Mouse (Mus musculus) lung, embryonic 16.5 days (tissue): ENCODE data around the gene Galnt9. TPM values are rescaled to one million over a fixed set of nuclear protein-coding genes. Genes with fewer than 3 reads are reported as not detected.

Source experiments
- ATAC-seq: fragments of 200-750 bp; cut with Nextera tagmentation; 2 replicates; pipeline ENCODE4 v1.8.0; 2017; ENCODE audit warnings: low read depth, mild to moderate bottlenecking, moderate library complexity
- H3K27ac ChIP-seq: fragments of 300-500 bp; sonication (generic); 2 replicates; pipeline ENCODE4 v1.5.1; 2014; ENCODE audit warnings: mild to moderate bottlenecking, control low read depth, low read length
- H3K27me3 ChIP-seq: fragments of 300-500 bp; sonication (generic); 2 replicates; pipeline ENCODE4 v1.6.1; 2014; ENCODE audit warnings: low read depth, low read length, mixed read lengths; ENCODE audit not compliant: control insufficient read depth, insufficient read depth
- H3K36me3 ChIP-seq: fragments of 300-500 bp; sonication (generic); 2 replicates; pipeline ENCODE4 v1.6.1; 2014; ENCODE audit warnings: low read length; ENCODE audit not compliant: control insufficient read depth, insufficient read depth
- H3K4me1 ChIP-seq: fragments of 300-500 bp; sonication (generic); replicated peaks from 2 replicates; pipeline ENCODE4 v1.6.1; 2014; ENCODE audit warnings: low read length, mixed read lengths; ENCODE audit not compliant: control insufficient read depth, insufficient read depth
- H3K4me2 ChIP-seq: fragments of 300-500 bp; sonication (generic); 2 replicates; pipeline ENCODE4 v1.6.1; 2014; ENCODE audit warnings: low read depth, low read length, control low read depth
- H3K4me3 ChIP-seq: fragments of 300-500 bp; sonication (generic); 2 replicates; pipeline ENCODE4 v1.5.1; 2014; ENCODE audit warnings: mild to moderate bottlenecking, low read length, control low read depth
- H3K9ac ChIP-seq: fragments of 300-500 bp; sonication (generic); 2 replicates; pipeline ENCODE4 v1.6.1; 2014; ENCODE audit warnings: low read length, control low read depth
- H3K9me3 ChIP-seq: fragments of 300-500 bp; sonication (generic); 2 replicates; pipeline ENCODE4 v1.6.1; 2016; ENCODE audit warnings: low read length; ENCODE audit not compliant: control insufficient read depth
- WGBS: fragments of 180-500 bp; shearing (Covaris S2); extraction: QIAGEN DNeasy Blood & Tissue Kit; methylation state at CpG from one replicate; pipeline ENCODE4 v1.1.7; 2014; 5-methylcytosine and 5-hydroxymethylcytosine counted together
- polyA plus RNA-seq: library from polyadenylated mRNA; unstranded; fragments of >200 nt; fragmentation: Nextera tagmentation; extraction: Ambion mirVana; gene quantifications from 2 replicates; pipeline ENCODE4 v1.2.1, GENCODE M21; 2015

Gene Galnt9
- 0.26 TPM in 2 replicates for polyA plus RNA-seq

- ATAC-seq: peak; percentile 87
- WGBS: under 1% methylated on average over 53 of the region's 82 CpGs
- peaks cover 37% of the 10 kb centered on the region for H3K27me3 ChIP-seq
Measured at GRCm38 (mm10) chr5:110543951-110544690, at the start of gene Galnt9. TSS of gene Galnt9 (plus strand) at chr5:110544355.

DNA sequence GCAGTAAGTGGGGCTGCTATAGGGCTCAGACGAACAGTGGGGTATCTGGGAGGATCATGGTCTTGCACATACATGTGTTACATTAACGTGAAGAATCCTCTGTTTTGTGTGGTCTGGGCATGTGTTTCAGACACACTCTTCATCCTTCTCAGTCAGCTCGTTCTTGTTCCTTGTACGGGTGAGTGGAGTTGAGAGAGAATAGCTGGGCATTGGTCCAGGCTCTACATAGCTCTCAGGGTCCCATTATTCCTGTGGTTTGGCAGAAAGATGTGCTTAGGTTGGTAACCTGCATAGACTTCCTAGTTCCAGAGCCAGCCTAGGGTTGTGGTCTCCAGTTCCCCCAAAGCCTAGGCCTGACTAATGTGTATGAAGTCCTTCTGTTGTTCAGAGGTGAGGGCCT, 49.8 kb upstream of the Galnt9 start:
- H3K9me3 ChIP-seq: no peaks in the 10 kb centered on the region
- no peak for ATAC-seq
- H3K4me2 ChIP-seq: no peak overlapping the region
- no peak overlapping the region for H3K4me3 ChIP-seq
- H3K27ac ChIP-seq: no peak overlapping the region
- no peaks in the 10 kb centered on the region for H3K27me3 ChIP-seq
- H3K4me1 ChIP-seq: no peaks in the 10 kb centered on the region
- H3K36me3 ChIP-seq: no peaks in the 10 kb centered on the region
- H3K9ac ChIP-seq: no peak overlapping the region
- WGBS: 37% methylated on average over 4 of the region's 4 CpGs

More at GRCm38 (mm10) chr5:110543951-110544690, at the start of gene Galnt9:
- H3K9me3 ChIP-seq: no peaks in the 10 kb centered on the region
- H3K9ac ChIP-seq: no peak within 1 kb of the TSS
- H3K36me3 ChIP-seq: no peaks in the 10 kb centered on the region
- no peak within 1 kb of the TSS for H3K27ac ChIP-seq
- H3K4me1 ChIP-seq: 0 out of 2 replicates have a peak, but pooled peaks cover 3% of the 10 kb centered on the region
- peak within 1 kb of the TSS; percentile 53 for H3K4me2 ChIP-seq
- H3K4me3 ChIP-seq: peak within 1 kb of the TSS; percentile 31

- Histone ChIP-seq H3K4me2 (no peak overlapping the region), H3K4me1 (no peaks in the 10 kb centered on the region), H3K36me3 (no peaks in the 10 kb centered on the region), H3K27ac (no peak overlapping the region), H3K27me3 (no peaks in the 10 kb centered on the region), H3K9me3 (no peaks in the 10 kb centered on the region), H3K9ac (no peak overlapping the region), H3K4me3 (no peak overlapping the region)
- 91% methylated on average over 6 of the region's 6 CpGs for WGBS
- ATAC-seq: no peak
Measured at GRCm38 (mm10) chr5:110495051-110495450, 49.1 kb upstream of the Galnt9 start.

DNA sequence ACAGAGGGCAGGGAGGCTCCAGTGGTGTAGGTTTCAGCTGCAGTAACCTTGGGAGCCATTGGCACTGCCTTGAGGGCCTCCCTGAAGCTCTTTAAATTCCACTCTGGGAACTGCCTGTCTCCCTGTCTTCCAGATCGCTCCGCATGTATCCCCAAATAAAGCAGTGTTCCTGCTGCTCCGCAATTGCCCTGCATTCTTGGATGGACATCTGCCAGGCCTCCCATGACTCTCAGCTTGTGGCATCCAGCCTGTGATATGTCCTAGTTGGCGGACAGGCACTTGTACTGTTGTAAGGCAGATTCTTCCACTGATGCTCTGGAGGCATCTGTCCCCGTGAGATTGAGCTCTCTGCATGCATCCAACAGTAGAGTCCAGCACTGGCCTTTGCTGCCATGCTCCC, 46.6 kb upstream of the Galnt9 start:
- Histone ChIP-seq H3K36me3 (no peaks in the 10 kb centered on the region), H3K27ac (no peak overlapping the region), H3K4me1 (no peaks in the 10 kb centered on the region), H3K4me3 (no peak overlapping the region), H3K9ac (no peak overlapping the region), H3K9me3 (no peaks in the 10 kb centered on the region), H3K4me2 (no peak overlapping the region), H3K27me3 (no peaks in the 10 kb centered on the region)
- ATAC-seq: no peak
- 81% methylated on average over 5 of the region's 5 CpGs for WGBS

DNA sequence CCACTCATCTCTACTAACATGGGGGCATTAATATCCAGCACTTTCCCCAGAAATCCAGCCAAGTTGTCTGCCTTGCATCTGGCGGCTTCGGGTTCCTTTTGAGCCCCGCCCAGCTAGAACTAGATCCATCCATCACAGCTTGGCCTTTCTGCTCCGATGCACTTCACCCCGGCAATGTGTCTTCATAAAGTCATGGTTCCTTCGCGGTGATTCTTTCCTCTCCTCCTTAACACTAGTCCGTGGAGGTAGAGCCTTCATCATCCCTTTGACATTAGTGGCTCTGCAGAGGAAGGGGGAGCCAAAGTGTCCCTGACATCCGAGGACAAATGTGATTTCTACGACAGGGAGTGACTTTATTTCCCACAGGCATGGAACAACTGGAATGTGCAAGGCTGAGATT, 46.1 kb upstream of the Galnt9 start:
- H3K27ac ChIP-seq: no peak overlapping the region
- 32% methylated on average over 10 of the region's 10 CpGs for WGBS
- no peaks in the 10 kb centered on the region for H3K9me3 ChIP-seq

GRCm38 (mm10) chr5:110500233-110500632, 43.9 kb upstream of the Galnt9 start:
- Histone ChIP-seq H3K9ac (no peak overlapping the region), H3K9me3 (no peaks in the 10 kb centered on the region), H3K4me2 (no peak overlapping the region), H3K4me1 (no peaks in the 10 kb centered on the region), H3K36me3 (no peaks in the 10 kb centered on the region), H3K27ac (no peak overlapping the region), H3K4me3 (no peak overlapping the region), H3K27me3 (no peaks in the 10 kb centered on the region)
- ATAC-seq: no peak
- WGBS: 23% methylated on average over 4 of the region's 4 CpGs

More for the DNA sequence above, 46.1 kb upstream of the Galnt9 start:
- H3K36me3 ChIP-seq: no peaks in the 10 kb centered on the region
- H3K9ac ChIP-seq: no peak overlapping the region
- H3K27me3 ChIP-seq: no peaks in the 10 kb centered on the region
- no peak overlapping the region for H3K4me3 ChIP-seq
- H3K4me1 ChIP-seq: no peaks in the 10 kb centered on the region
- H3K4me2 ChIP-seq: no peak overlapping the region
- no peak for ATAC-seq

DNA sequence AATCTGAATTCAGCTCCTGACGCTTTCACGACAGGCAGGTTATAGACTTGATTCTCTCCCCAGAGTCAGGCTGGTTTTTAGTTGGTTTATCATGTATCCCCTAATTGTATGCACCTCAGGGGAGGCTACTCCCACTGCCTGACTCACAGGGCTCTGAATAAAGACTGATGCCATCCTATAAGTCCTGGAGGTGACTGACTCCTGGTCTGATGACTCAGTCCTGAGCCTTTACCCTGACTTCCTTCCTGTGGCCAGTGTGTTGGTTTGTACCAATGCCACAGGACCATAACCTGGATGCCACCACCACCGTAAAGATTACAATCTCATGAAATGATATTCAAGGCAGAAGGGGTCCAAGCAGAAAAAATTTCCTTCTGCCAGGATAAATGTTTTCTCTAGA, 40.8 kb upstream of the Galnt9 start:
- no peak overlapping the region for H3K27ac ChIP-seq
- ATAC-seq: no peak
- 87% methylated on average over 3 of the region's 3 CpGs for WGBS

GRCm38 (mm10) chr5:110505611-110506294, 38.4 kb upstream of the Galnt9 start:
- no peak overlapping the region for H3K9ac ChIP-seq
- H3K36me3 ChIP-seq: no peaks in the 10 kb centered on the region
- H3K27me3 ChIP-seq: no peaks in the 10 kb centered on the region
- ATAC-seq: no peak
- WGBS: 50% methylated on average over 10 of the region's 10 CpGs
- no peak overlapping the region for H3K4me2 ChIP-seq
- H3K9me3 ChIP-seq: no peaks in the 10 kb centered on the region
- H3K4me3 ChIP-seq: no peak overlapping the region
- no peaks in the 10 kb centered on the region for H3K4me1 ChIP-seq
- H3K27ac ChIP-seq: no peak overlapping the region

More for the DNA sequence above, 40.8 kb upstream of the Galnt9 start:
- no peaks in the 10 kb centered on the region for H3K27me3 ChIP-seq
- no peak overlapping the region for H3K4me2 ChIP-seq
- no peaks in the 10 kb centered on the region for H3K4me1 ChIP-seq
- H3K9me3 ChIP-seq: no peaks in the 10 kb centered on the region
- H3K36me3 ChIP-seq: no peaks in the 10 kb centered on the region
- H3K4me3 ChIP-seq: no peak overlapping the region
- H3K9ac ChIP-seq: no peak overlapping the region

GRCm38 (mm10) chr5:110506295-110506616, 37.9 kb upstream of the Galnt9 start:
- Histone ChIP-seq H3K27ac (no peak overlapping the region), H3K9me3 (no peaks in the 10 kb centered on the region), H3K36me3 (no peaks in the 10 kb centered on the region), H3K4me1 (no peaks in the 10 kb centered on the region), H3K9ac (no peak overlapping the region), H3K4me3 (no peak overlapping the region), H3K27me3 (no peaks in the 10 kb centered on the region), H3K4me2 (no peak overlapping the region)
- no peak for ATAC-seq
- 51% methylated on average over 8 of the region's 8 CpGs for WGBS
